Mouse (Mus musculus) CH12.LX (cell line): ENCODE measurements around the gene Dmkn. TPM values are rescaled to one million over a fixed set of nuclear protein-coding genes. Genes with fewer than 3 reads are reported as not detected.
"Not testable (repeated sequence)": the region's sequence is repeated elsewhere in the genome, so short reads cannot be mapped to it uniquely, and the experiment has no call there.

Experiments used
- DNase-seq: peaks from one replicate; pipeline ENCODE4 v3.0.0-alpha.2; 2013; ENCODE audit errors: extremely low read depth
- H3K27ac ChIP-seq: 2 replicates; pipeline ENCODE4 v1.5.1; 2012; ENCODE audit warnings: low read depth, mild to moderate bottlenecking, control low read depth, moderate library complexity; ENCODE audit not compliant: insufficient read depth
- H3K27me3 ChIP-seq: replicated peaks from 2 replicates; pipeline ENCODE3; 2012; ENCODE audit warnings: inconsistent platforms
- H3K36me3 ChIP-seq, 2 experiments: replicated peaks in 1 of 2; 2 replicates each; pipeline versions ENCODE3 to v1.6.1; 2012; ENCODE audit warnings: inconsistent platforms in 1 of 2, low read length in 1 of 2, mild to moderate bottlenecking in 1 of 2, mixed read lengths in 1 of 2, moderate library complexity in 1 of 2; ENCODE audit not compliant: control insufficient read depth in 1 of 2, insufficient read depth in 1 of 2
- H3K4me1 ChIP-seq, 2 experiments: 2 replicates each; pipeline ENCODE4 v1.6.1; 2012; ENCODE audit warnings: inconsistent platforms in 1 of 2, moderate library complexity in 1 of 2; ENCODE audit not compliant: insufficient read depth in 2 of 2, control insufficient read depth in 1 of 2
- H3K4me2 ChIP-seq: 2 replicates; pipeline ENCODE4 v1.6.1; 2012; ENCODE audit warnings: low read depth, mild to moderate bottlenecking, control low read depth; ENCODE audit not compliant: poor library complexity, insufficient read depth, severe bottlenecking
- H3K4me3 ChIP-seq, 3 experiments: fragments of 150-350 bp in 1 of 3; sonication (generic) in 1 of 3; replicated peaks in 1 of 3; 2 replicates each; pipeline versions ENCODE3 to v1.5.1; 2011 to 2012; ENCODE audit warnings: low read depth in 2 of 3, low read length in 2 of 3, mild to moderate bottlenecking in 2 of 3, moderate library complexity in 2 of 3, control low read depth in 1 of 3, improper control_type of control experiment in 1 of 3, inconsistent platforms in 1 of 3, mixed read lengths in 1 of 3; ENCODE audit not compliant: poor library complexity in 1 of 3
- H3K79me2 ChIP-seq: replicated peaks from 2 replicates; pipeline ENCODE4 v1.6.1; 2012; ENCODE audit warnings: mild to moderate bottlenecking, moderate library complexity; ENCODE audit not compliant: control insufficient read depth, poor library complexity, insufficient read depth, severe bottlenecking; ENCODE audit errors: extremely low read depth
- H3K9ac ChIP-seq: 2 replicates; pipeline ENCODE4 v1.6.1; 2012; ENCODE audit warnings: low read depth, mild to moderate bottlenecking, control low read depth, moderate library complexity; ENCODE audit not compliant: insufficient read depth
- H3K9me3 ChIP-seq: replicated peaks from 2 replicates; pipeline ENCODE3; 2012; ENCODE audit warnings: low read length, inconsistent platforms, mixed read lengths
- BHLHE40 ChIP-seq: IDR thresholded peaks from 2 replicates; pipeline ENCODE4 v1.6.1; 2011; ENCODE audit warnings: mild to moderate bottlenecking, low read depth, low read length, improper control_type of control experiment
- CHD2 ChIP-seq: IDR thresholded peaks from 2 replicates; pipeline ENCODE4 v1.6.1; 2011; ENCODE audit warnings: low read length, improper control_type of control experiment
- CTCF ChIP-seq, 2 experiments: IDR thresholded peaks in 1 of 2; conservative IDR thresholded peaks in 1 of 2; 2 replicates each; pipeline ENCODE4 v1.5.1; 2011 to 2012; ENCODE audit warnings: low read depth in 2 of 2, low read length in 2 of 2, improper control_type of control experiment in 1 of 2, inconsistent platforms in 1 of 2, mild to moderate bottlenecking in 1 of 2, moderate library complexity in 1 of 2
- ELF1 ChIP-seq: IDR thresholded peaks from 2 replicates; pipeline ENCODE4 v1.6.1; 2014; ENCODE audit warnings: low read depth, mild to moderate bottlenecking, inconsistent platforms, low read length, improper control_type of control experiment
- EP300 ChIP-seq: IDR thresholded peaks from 2 replicates; pipeline ENCODE4 v1.6.1; 2011; ENCODE audit warnings: low read length, improper control_type of control experiment
- ETS1 ChIP-seq: conservative IDR thresholded peaks from 2 replicates; pipeline ENCODE4 v1.6.1; 2012; ENCODE audit warnings: low read depth, mild to moderate bottlenecking, inconsistent platforms, low read length, improper control_type of control experiment, moderate library complexity
- GABPA ChIP-seq: IDR thresholded peaks from 2 replicates; pipeline ENCODE4 v1.6.1; 2012; ENCODE audit warnings: low read depth, low read length, improper control_type of control experiment, inconsistent platforms; ENCODE audit not compliant: insufficient replicate concordance
- IRF4 ChIP-seq: IDR thresholded peaks from 2 replicates; pipeline ENCODE4 v1.6.1; 2014; ENCODE audit warnings: low read depth, mild to moderate bottlenecking, inconsistent platforms, low read length, improper control_type of control experiment
- MXI1 ChIP-seq: IDR thresholded peaks from 2 replicates; pipeline ENCODE4 v1.6.1; 2011; ENCODE audit warnings: mild to moderate bottlenecking, low read depth, low read length, improper control_type of control experiment
- NRF1 ChIP-seq: IDR thresholded peaks from 2 replicates; pipeline ENCODE4 v1.6.1; 2014; ENCODE audit warnings: low read depth, mild to moderate bottlenecking, inconsistent platforms, low read length, improper control_type of control experiment, moderate library complexity
- PAX5 ChIP-seq: IDR thresholded peaks from 2 replicates; pipeline ENCODE4 v1.6.1; 2012; ENCODE audit warnings: low read length, inconsistent platforms, mixed read lengths
- SIN3A ChIP-seq: IDR thresholded peaks from 2 replicates; pipeline ENCODE4 v1.6.1; 2012; ENCODE audit warnings: low read length, improper control_type of control experiment, inconsistent platforms
- TBP ChIP-seq: conservative IDR thresholded peaks from 2 replicates; pipeline ENCODE4 v1.6.1; 2011; ENCODE audit warnings: low read depth, low read length, improper control_type of control experiment
- TCF12 ChIP-seq: IDR thresholded peaks from 2 replicates; pipeline ENCODE4 v1.6.1; 2014; ENCODE audit warnings: low read depth, mild to moderate bottlenecking, inconsistent platforms, low read length, improper control_type of control experiment
- USF1 ChIP-seq: IDR thresholded peaks from 2 replicates; pipeline ENCODE4 v1.6.1; 2014; ENCODE audit warnings: low read depth, mild to moderate bottlenecking, inconsistent platforms, low read length, improper control_type of control experiment
- USF2 ChIP-seq: conservative IDR thresholded peaks from 2 replicates; pipeline ENCODE4 v1.6.1; 2011; ENCODE audit warnings: low read depth, low read length, improper control_type of control experiment
- ZC3H11A ChIP-seq: IDR thresholded peaks from 2 replicates; pipeline ENCODE4 v1.6.1; 2012; ENCODE audit warnings: low read depth, mild to moderate bottlenecking, inconsistent platforms, low read length, improper control_type of control experiment
- ZKSCAN1 ChIP-seq: IDR thresholded peaks from 2 replicates; pipeline ENCODE4 v1.6.1; 2012; ENCODE audit warnings: low read depth, inconsistent platforms, low read length, improper control_type of control experiment, borderline replicate concordance
- ZMIZ1 ChIP-seq: IDR thresholded peaks from 2 replicates; pipeline ENCODE4 v1.6.1; 2012; ENCODE audit warnings: low read depth, mild to moderate bottlenecking, inconsistent platforms, low read length, improper control_type of control experiment
- ZNF384 ChIP-seq: IDR thresholded peaks from 2 replicates; pipeline ENCODE4 v1.6.1; 2012; ENCODE audit warnings: low read depth, low read length, improper control_type of control experiment, inconsistent platforms
- dilution Hi-C: fragments of 300-500 bp; cut with MboI; formaldehyde crosslinking; loops from 2 replicates; pipeline ENCODE4 v1.14.3; 2020; ENCODE audit warnings: low sequenced_read_pairs; ENCODE audit not compliant: extremely low pct_unique_long_range_greater_than_20kb, extremely low pct_ligation_motif_present
- in situ Hi-C: fragments of 300-500 bp; cut with MboI; formaldehyde crosslinking; loops from 3 replicates; pipeline ENCODE4 v1.14.3; 2019; ENCODE audit warnings: low sequenced_read_pairs, low pct_ligation_motif_present, low pct_unique_long_range_greater_than_20kb, mixed read lengths
- polyA plus RNA-seq: library from polyadenylated mRNA; unstranded; fragments of >175 nt; gene quantifications from 2 replicates; pipeline ENCODE4 v1.2.1, GENCODE M21; 2012; ENCODE audit warnings: low read depth; ENCODE audit not compliant: insufficient read length
- total RNA-seq, 2 experiments: library from RNA; depleted of rRNA; stranded (reverse); fragments of 300-350 nt in 1 of 2; fragments of >200 nt in 1 of 2; gene quantifications; 2 replicates each; pipeline ENCODE4 v1.2.3; 2012 to 2014

Gene Dmkn
- total and polyA plus RNA-seq, 3 experiments: not detected

DNA sequence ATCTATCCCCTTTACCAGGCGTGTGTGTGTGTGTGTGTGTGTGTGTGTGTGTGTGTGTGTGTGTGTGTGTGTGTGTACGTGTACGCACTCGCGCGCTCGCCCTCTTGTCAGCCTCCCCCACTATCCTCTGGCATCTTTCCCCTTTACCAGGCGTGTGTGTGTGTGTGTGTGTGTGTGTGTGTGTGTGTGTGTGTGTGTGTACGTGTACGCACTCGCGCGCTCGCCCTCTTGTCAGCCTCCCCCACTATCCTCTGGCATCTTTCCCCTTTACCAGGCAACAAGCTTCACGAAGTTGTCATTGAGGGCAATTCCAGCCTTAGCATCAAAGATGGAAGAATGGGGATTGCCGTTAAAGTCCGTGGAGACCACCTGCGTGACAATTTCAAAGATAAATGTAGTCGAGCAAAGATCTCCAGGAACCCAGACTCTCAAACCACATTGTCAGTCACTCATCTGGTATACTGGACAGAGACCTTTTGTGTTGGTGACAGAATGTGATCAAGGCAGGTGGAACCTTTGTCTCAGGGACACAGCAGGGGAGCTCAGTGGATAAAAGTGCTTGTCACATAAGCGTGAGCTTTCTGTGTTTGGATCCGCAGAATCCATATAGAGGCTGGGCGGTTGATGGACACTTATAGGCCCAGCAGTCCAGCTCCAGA is 33.4 kb upstream of the Dmkn start:
- peaks cover 14 to 54% of the 10 kb centered on the region in 2 experiments; a peak in 3 of 4 replicates for H3K4me1 ChIP-seq
- peaks cover 23 to 71% of the 10 kb centered on the region in 2 experiments for H3K36me3 ChIP-seq
- DNase-seq, H3K27me3 ChIP-seq, H3K9me3 ChIP-seq, dilution Hi-C loops, in situ Hi-C loops, H3K79me2 ChIP-seq: not testable (repeated sequence)
- H3K4me2 ChIP-seq: peak overlapping the region; percentile 71
- H3K4me3 ChIP-seq: peak overlapping the region; percentile 67 to 78 (median 73)
- H3K9ac ChIP-seq: peak overlapping the region; percentile 62
- H3K27ac ChIP-seq: peak overlapping the region; percentile 90

DNA sequence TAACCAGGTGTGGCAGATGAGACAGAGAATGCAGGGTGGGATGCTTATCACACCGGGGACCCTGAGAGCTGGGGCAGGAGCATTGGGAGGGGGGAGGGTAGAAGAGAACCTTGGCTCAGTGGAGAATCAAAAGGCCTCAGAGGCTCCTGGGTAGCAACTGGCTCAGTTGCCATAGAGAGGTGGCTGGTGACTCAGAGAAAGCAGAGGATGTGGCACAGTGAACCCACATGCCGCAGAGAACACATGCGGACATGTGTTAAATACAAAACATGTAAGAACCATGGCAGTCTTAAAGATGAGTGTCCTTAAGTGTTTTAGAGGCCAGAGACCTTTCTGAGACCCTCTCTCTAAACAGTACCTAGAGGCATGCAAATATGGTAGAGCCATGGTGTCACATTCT is 27.3 kb upstream of the Dmkn start:
- H3K36me3 ChIP-seq: peaks cover 28 to 79% of the 10 kb centered on the region in 2 experiments
- in situ Hi-C loops (no loop called here), dilution Hi-C loops (no loop called here)
- H3K9ac ChIP-seq: no peak overlapping the region
- peaks cover 0 to 42% of the 10 kb centered on the region in 2 experiments; a peak in 3 of 4 replicates for H3K4me1 ChIP-seq
- H3K9me3 ChIP-seq: peaks cover 5% of the 10 kb centered on the region
- no peak overlapping the region for H3K4me2 ChIP-seq
- TF ChIP-seq MXI1 (no peak), USF1 (no peak), PAX5 (no peak), CHD2 (no peak), ZC3H11A (no peak), ZKSCAN1 (no peak), USF2 (no peak), ZNF384 (no peak), GABPA (no peak), CTCF (conservative IDR thresholded peaks at IDR 0.05 in 1 of 2, IDR thresholded peaks at IDR 0.05 in 1 of 2; ENCODE audit: low read depth in 2 of 2, low read length in 2 of 2) (no peak)
- TF ChIP-seq, all 38 proteins: peak for 0
- Histone ChIP-seq H3K4me3 (no peak overlapping the region), H3K27me3 (no peaks in the 10 kb centered on the region), H3K27ac (no peak overlapping the region), H3K79me2 (no peaks in the 10 kb centered on the region)
- no peak for DNase-seq

DNA sequence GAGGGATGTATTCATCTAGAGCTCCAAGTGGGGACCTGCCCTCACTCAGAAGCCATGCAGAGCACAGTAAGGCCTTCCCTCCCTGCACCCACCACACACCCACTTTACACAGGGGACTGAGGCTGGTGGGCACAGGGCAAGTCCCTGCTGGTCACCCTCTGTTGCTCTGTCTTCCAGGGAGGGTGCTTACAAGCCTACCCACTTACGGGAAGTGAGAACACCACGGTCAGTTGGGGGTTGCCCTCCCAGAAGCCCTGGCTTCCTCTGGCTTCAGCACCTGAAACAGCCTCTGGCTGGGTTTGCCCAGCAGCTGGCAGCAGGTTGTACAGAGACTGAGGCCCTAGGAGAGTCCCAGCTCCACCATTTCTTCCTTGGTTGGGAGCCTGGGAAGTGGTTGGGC is 21.0 kb upstream of the Dmkn start:
- H3K4me3 ChIP-seq, H3K9ac ChIP-seq, H3K27me3 ChIP-seq, in situ Hi-C loops, H3K9me3 ChIP-seq, H3K79me2 ChIP-seq, dilution Hi-C loops: not testable (repeated sequence)
- H3K27ac ChIP-seq: peak overlapping the region; percentile 79
- H3K36me3 ChIP-seq: peaks cover 0 to 21% of the 10 kb centered on the region in 2 experiments
- H3K4me1 ChIP-seq: peaks cover 16 to 50% of the 10 kb centered on the region in 2 experiments
- TF ChIP-seq TBP (0 out of 2 replicates have a peak, but pooled peaks have one; percentile 17), BHLHE40 (peak; percentile 32; the same call in 1 of the 2 replicates), SIN3A (peak; percentile 20; the same call in 1 of the 2 replicates), CHD2 (peak; percentile 61; the same call in 1 of the 2 replicates), TCF12 (peak; percentile 69; the same call in 1 of the 2 replicates), ETS1 (peak; percentile 49; the same call in 1 of the 2 replicates), NRF1 (0 out of 2 replicates have a peak, but pooled peaks have one; percentile 3), IRF4 (peak; percentile 90), EP300 (peak; percentile 79), ZMIZ1 (peak; percentile 31; the same call in 1 of the 2 replicates), ELF1 (peak; percentile 39; the same call in 1 of the 2 replicates)
- DNase-seq: peak; percentile 82
- H3K4me2 ChIP-seq: peak overlapping the region; percentile 43; the same call in 1 of the 2 replicates
